Mouse (Mus musculus): ENCODE data around the gene Ddx50. TPM values are rescaled to one million over a fixed set of nuclear protein-coding genes. Genes with fewer than 3 reads are reported as not detected.

Gene Ddx50
- total and polyA plus RNA-seq, 3 experiments: 51.8 to 71.5 TPM; not detected in 1

- Histone ChIP-seq H3K27ac (ENCODE audit: control insufficient read depth, low read depth, low read length) (no peak overlapping the region), H3K4me3 (ENCODE audit: control insufficient read depth in 1 of 2, insufficient read depth in 1 of 2, low read depth in 2 of 2, low read length in 2 of 2) (no peak overlapping the region), H3K27me3 (ENCODE audit: control insufficient read depth in 1 of 2, insufficient read depth in 2 of 2, low read length in 2 of 2) (peaks cover 0 to 2% of the 10 kb centered on the region in 2 experiments; a peak in 3 of 4 replicates), H3K36me3 (ENCODE audit: control insufficient read depth in 1 of 2, insufficient read depth in 2 of 2, low read length in 2 of 2) (no peaks in the 10 kb centered on the region), H3K4me1 (ENCODE audit: control insufficient read depth in 1 of 2, insufficient read depth in 2 of 2, low read length in 2 of 2) (no peaks in the 10 kb centered on the region), H3K79me2 (ENCODE audit: control insufficient read depth, insufficient read depth, low read length, poor library complexity) (no peaks in the 10 kb centered on the region), H3K9me3 (replicated peaks; ENCODE audit: insufficient read depth, low read length) (no peaks in the 10 kb centered on the region), H3K9ac (ENCODE audit: control insufficient read depth, low read depth, low read length, poor library complexity, severe bottlenecking) (no peak overlapping the region)
- DNase-seq (ENCODE audit: low read depth, low spot score): no peak
- TF ChIP-seq RAD21 (IDR thresholded peaks at IDR 0.05; ENCODE audit: low read depth, low read length) (no peak), MXI1 (IDR thresholded peaks at IDR 0.05; ENCODE audit: low read depth, low read length) (no peak), NELFE (IDR thresholded peaks at IDR 0.05; ENCODE audit: low read depth, low read length) (no peak), TAL1 (IDR thresholded peaks at IDR 0.05; ENCODE audit: low read length) (no peak), ZNF384 (IDR thresholded peaks at IDR 0.05; ENCODE audit: low read depth, low read length) (no peak), CHD1 (IDR thresholded peaks at IDR 0.05; ENCODE audit: low read depth, low read length) (no peak), USF1 (IDR thresholded peaks at IDR 0.05; ENCODE audit: low read depth, low read length) (no peak), RCOR1 (IDR thresholded peaks at IDR 0.05; ENCODE audit: low read depth, low read length) (no peak), MAZ (IDR thresholded peaks at IDR 0.05; ENCODE audit: low read depth, low read length) (no peak), BHLHE40 (IDR thresholded peaks at IDR 0.05; ENCODE audit: borderline replicate concordance, low read depth, low read length) (no peak), POLR2AphosphoS5 (IDR thresholded peaks at IDR 0.05; ENCODE audit: borderline replicate concordance, low read depth, low read length) (no peak), TCF12 (IDR thresholded peaks at IDR 0.05; ENCODE audit: low read depth, low read length) (no peak), MAFK (IDR thresholded peaks at IDR 0.05; ENCODE audit: borderline replicate concordance, low read depth, low read length) (no peak), MYB (IDR thresholded peaks at IDR 0.05; ENCODE audit: low read depth, low read length) (no peak), ELF1 (IDR thresholded peaks at IDR 0.05; ENCODE audit: low read depth, low read length) (no peak), UBTF (IDR thresholded peaks at IDR 0.05; ENCODE audit: borderline replicate concordance, insufficient read depth, low read depth, low read length) (no peak), ZC3H11A (IDR thresholded peaks at IDR 0.05; ENCODE audit: low read depth, low read length) (no peak)
Observed at GRCm38 (mm10) chr10:62676196-62676595, 25.2 kb upstream of the Ddx50 start.

GRCm38 (mm10) chr10:62672359-62672758 lies 21.3 kb upstream of the Ddx50 start:
- Histone ChIP-seq H3K9me3 (replicated peaks; ENCODE audit: insufficient read depth, low read length) (no peaks in the 10 kb centered on the region), H3K4me1 (ENCODE audit: control insufficient read depth in 1 of 2, insufficient read depth in 2 of 2, low read length in 2 of 2) (0 out of 4 replicates have a peak, but pooled peaks cover 0 to 6% of the 10 kb centered on the region in 2 experiments), H3K27me3 (ENCODE audit: control insufficient read depth in 1 of 2, insufficient read depth in 2 of 2, low read length in 2 of 2) (peaks cover 0 to 4% of the 10 kb centered on the region in 2 experiments; a peak in 3 of 4 replicates), H3K79me2 (ENCODE audit: control insufficient read depth, insufficient read depth, low read length, poor library complexity) (no peaks in the 10 kb centered on the region), H3K27ac (ENCODE audit: control insufficient read depth, low read depth, low read length) (no peak overlapping the region), H3K36me3 (ENCODE audit: control insufficient read depth in 1 of 2, insufficient read depth in 2 of 2, low read length in 2 of 2) (no peaks in the 10 kb centered on the region), H3K4me3 (ENCODE audit: control insufficient read depth in 1 of 2, insufficient read depth in 1 of 2, low read depth in 2 of 2, low read length in 2 of 2) (no peak overlapping the region), H3K9ac (ENCODE audit: control insufficient read depth, low read depth, low read length, poor library complexity, severe bottlenecking) (no peak overlapping the region)
- no peak for DNase-seq (ENCODE audit: low read depth, low spot score)
- TF ChIP-seq SMC3 (IDR thresholded peaks at IDR 0.05; ENCODE audit: low read depth, low read length) (no peak), KAT2A (conservative IDR thresholded peaks at IDR 0.05; ENCODE audit: low read depth, low read length) (no peak), BHLHE40 (IDR thresholded peaks at IDR 0.05; ENCODE audit: borderline replicate concordance, low read depth, low read length) (no peak), MXI1 (IDR thresholded peaks at IDR 0.05; ENCODE audit: low read depth, low read length) (no peak), ETS1 (IDR thresholded peaks at IDR 0.05; ENCODE audit: low read depth, low read length) (no peak), ZKSCAN1 (IDR thresholded peaks at IDR 0.05; ENCODE audit: low read depth, low read length) (no peak), SIN3A (IDR thresholded peaks at IDR 0.05; ENCODE audit: low read length) (no peak), CTCF (IDR thresholded peaks at IDR 0.05 in 2 of 3, conservative IDR thresholded peaks at IDR 0.05 in 1 of 3; ENCODE audit: control insufficient read depth in 1 of 3, insufficient read depth in 1 of 3, low read depth in 2 of 3, low read length in 3 of 3, poor library complexity in 1 of 3, severe bottlenecking in 1 of 3) (peak in 2 of 3 experiments; percentile 30 to 34; a peak in 4 of 6 replicates), POLR2A (IDR thresholded peaks at IDR 0.05; ENCODE audit: control insufficient read depth in 1 of 2, insufficient read depth in 1 of 2, low read depth in 1 of 2, low read length in 2 of 2, poor library complexity in 1 of 2) (no peak), POLR2AphosphoS2 (IDR thresholded peaks at IDR 0.05; ENCODE audit: low read length) (no peak), ZC3H11A (IDR thresholded peaks at IDR 0.05; ENCODE audit: low read depth, low read length) (no peak), TBP (IDR thresholded peaks at IDR 0.05; ENCODE audit: low read depth, low read length) (no peak), RAD21 (IDR thresholded peaks at IDR 0.05; ENCODE audit: low read depth, low read length) (peak; percentile 29), NELFE (IDR thresholded peaks at IDR 0.05; ENCODE audit: low read depth, low read length) (no peak), EP300 (IDR thresholded peaks at IDR 0.05; ENCODE audit: low read depth in 1 of 2, low read length in 2 of 2) (no peak)
